Mouse (Mus musculus) heart, embryonic 16.5 days (tissue): ENCODE measurements at regions not wholly inside any gene's neighbourhood (a gene's known extent, or its start where the extent isn't known, plus 50 kb on each side); places are given as distances from the start of the nearest gene placed in this dataset.

Experiments
- ATAC-seq: fragments of 200-750 bp; cut with Nextera tagmentation; replicated peaks from 2 replicates; pipeline ENCODE4 v1.8.0; 2017; ENCODE audit warnings: moderate number of reproducible peaks; ENCODE audit not compliant: insufficient read depth, low FRiP score; ENCODE audit errors: extremely low read depth
- H3K27ac ChIP-seq: fragments of 300-500 bp; sonication (generic); 2 replicates; pipeline ENCODE4 v1.5.1; 2014; ENCODE audit warnings: mild to moderate bottlenecking, low read length, control low read depth, moderate library complexity
- H3K27me3 ChIP-seq: fragments of 300-500 bp; sonication (generic); 2 replicates; pipeline ENCODE4 v1.6.1; 2014; ENCODE audit warnings: low read length, mixed read lengths; ENCODE audit not compliant: control insufficient read depth, insufficient read depth
- H3K36me3 ChIP-seq: fragments of 300-500 bp; sonication (generic); 2 replicates; pipeline ENCODE4 v1.6.1; 2014; ENCODE audit not compliant: control insufficient read depth, insufficient read depth
- H3K4me1 ChIP-seq: fragments of 300-500 bp; sonication (generic); 2 replicates; pipeline ENCODE4 v1.6.1; 2014; ENCODE audit warnings: low read length, mixed read lengths; ENCODE audit not compliant: control insufficient read depth, insufficient read depth
- H3K4me2 ChIP-seq: fragments of 300-500 bp; sonication (generic); 2 replicates; pipeline ENCODE4 v1.6.1; 2014; ENCODE audit warnings: low read depth, mild to moderate bottlenecking, control low read depth, low read length
- H3K4me3 ChIP-seq: fragments of 300-500 bp; sonication (generic); 2 replicates; pipeline ENCODE4 v1.5.1; 2014; ENCODE audit warnings: mild to moderate bottlenecking, control low read depth, low read length
- H3K9ac ChIP-seq: fragments of 300-500 bp; sonication (generic); 2 replicates; pipeline ENCODE4 v1.6.1; 2014; ENCODE audit warnings: low read length, control low read depth
- H3K9me3 ChIP-seq: fragments of 300-500 bp; sonication (generic); replicated peaks from 2 replicates; pipeline ENCODE4 v1.6.1; 2016; ENCODE audit warnings: low read length; ENCODE audit not compliant: control insufficient read depth
- WGBS: fragments of 180-500 bp; shearing (Covaris S2); extraction: QIAGEN DNeasy Blood & Tissue Kit; methylation state at CpG from one replicate; pipeline ENCODE4 v1.1.7; 2014; 5-methylcytosine and 5-hydroxymethylcytosine counted together

- 89% methylated on average over 5 of the region's 5 CpGs for WGBS
- Histone ChIP-seq H3K36me3 (no peaks in the 10 kb centered on the region), H3K4me2 (no peak overlapping the region), H3K4me1 (peaks cover 26% of the 10 kb centered on the region), H3K27ac (no peak overlapping the region), H3K27me3 (no peaks in the 10 kb centered on the region), H3K4me3 (no peak overlapping the region), H3K9ac (no peak overlapping the region), H3K9me3 (peaks cover 7% of the 10 kb centered on the region)
- no peak for ATAC-seq
Observed at GRCm38 (mm10) chr13:37632835-37633440, 145.3 kb upstream of the Rreb1 start.

GRCm38 (mm10) chr13:37636363-37636762 is 141.8 kb upstream of the Rreb1 start:
- Histone ChIP-seq H3K27ac (no peak overlapping the region), H3K9me3 (peaks cover 7% of the 10 kb centered on the region), H3K4me1 (peaks cover 17% of the 10 kb centered on the region), H3K4me3 (no peak overlapping the region), H3K36me3 (no peaks in the 10 kb centered on the region), H3K27me3 (no peaks in the 10 kb centered on the region), H3K9ac (no peak overlapping the region), H3K4me2 (no peak overlapping the region)
- whole genome bisulfite sequencing, result 80% methylated on average over 4 of the region's 4 CpGs
- no peak for ATAC-seq

GRCm38 (mm10) chr13:37637151-37637550 is 141.0 kb upstream of the Rreb1 start:
- WGBS, result 83% methylated on average over 10 of the region's 10 CpGs
- Histone ChIP-seq H3K4me2 (no peak overlapping the region), H3K27ac (no peak overlapping the region)

GRCm38 (mm10) chr13:37638071-37638511 is 140.1 kb upstream of the Rreb1 start:
- Histone ChIP-seq H3K9ac (no peak overlapping the region), H3K36me3 (no peaks in the 10 kb centered on the region), H3K4me2 (no peak overlapping the region), H3K4me3 (no peak overlapping the region), H3K4me1 (peaks cover 17% of the 10 kb centered on the region), H3K9me3 (no peaks in the 10 kb centered on the region), H3K27me3 (no peaks in the 10 kb centered on the region), H3K27ac (peak overlapping the region; percentile 39)
- ATAC-seq, result no peak; the same call in 1 of the 2 replicates
- 33% methylated on average over 8 of the region's 8 CpGs for WGBS

More at GRCm38 (mm10) chr13:37637151-37637550, 141.0 kb upstream of the Rreb1 start:
- peaks cover 17% of the 10 kb centered on the region for H3K4me1 ChIP-seq
- H3K4me3 ChIP-seq, result no peak overlapping the region
- H3K9ac ChIP-seq, result no peak overlapping the region
- no peaks in the 10 kb centered on the region for H3K27me3 ChIP-seq
- no peak for ATAC-seq
- no peaks in the 10 kb centered on the region for H3K36me3 ChIP-seq
- peaks cover 6% of the 10 kb centered on the region for H3K9me3 ChIP-seq

GRCm38 (mm10) chr13:37642410-37643093 is 135.6 kb upstream of the Rreb1 start:
- no peaks in the 10 kb centered on the region for H3K9me3 ChIP-seq
- no peaks in the 10 kb centered on the region for H3K27me3 ChIP-seq
- H3K36me3 ChIP-seq, result no peaks in the 10 kb centered on the region
- H3K9ac ChIP-seq, result no peak overlapping the region
- H3K4me3 ChIP-seq, result no peak overlapping the region
- no peak overlapping the region for H3K4me2 ChIP-seq
- ATAC-seq, result no peak
- H3K27ac ChIP-seq, result peak overlapping the region; percentile 23
- peaks cover 19% of the 10 kb centered on the region for H3K4me1 ChIP-seq
- WGBS, result 62% methylated on average over 13 of the region's 13 CpGs

- H3K4me1 ChIP-seq, result peaks cover 12% of the 10 kb centered on the region
- no peak overlapping the region for H3K9ac ChIP-seq
- ATAC-seq, result no peak
- no peak overlapping the region for H3K27ac ChIP-seq
- no peak overlapping the region for H3K4me3 ChIP-seq
- H3K27me3 ChIP-seq, result no peaks in the 10 kb centered on the region
- 78% methylated on average over 8 of the region's 8 CpGs for WGBS
- H3K4me2 ChIP-seq, result no peak overlapping the region
- no peaks in the 10 kb centered on the region for H3K9me3 ChIP-seq
- H3K36me3 ChIP-seq, result no peaks in the 10 kb centered on the region
Observed at GRCm38 (mm10) chr13:37644751-37645181, 133.4 kb upstream of the Rreb1 start.

GRCm38 (mm10) chr13:37649467-37650080 is 128.6 kb upstream of the Rreb1 start:
- Histone ChIP-seq H3K4me1 (0 out of 2 replicates have a peak, but pooled peaks cover 1% of the 10 kb centered on the region), H3K36me3 (no peaks in the 10 kb centered on the region), H3K4me3 (no peak overlapping the region), H3K9me3 (no peaks in the 10 kb centered on the region), H3K4me2 (no peak overlapping the region), H3K27me3 (no peaks in the 10 kb centered on the region), H3K27ac (no peak overlapping the region), H3K9ac (no peak overlapping the region)
- WGBS, result 49% methylated on average over 9 of the region's 9 CpGs
- no peak for ATAC-seq

- no peak overlapping the region for H3K4me2 ChIP-seq
Observed at GRCm38 (mm10) chr13:37651221-37651946, 126.8 kb upstream of the Rreb1 start.

More at GRCm38 (mm10) chr13:37651221-37651946, 126.8 kb upstream of the Rreb1 start:
- Histone ChIP-seq H3K4me3 (no peak overlapping the region), H3K27me3 (no peaks in the 10 kb centered on the region), H3K9ac (no peak overlapping the region), H3K36me3 (no peaks in the 10 kb centered on the region), H3K4me1 (0 out of 2 replicates have a peak, but pooled peaks cover 2% of the 10 kb centered on the region), H3K27ac (no peak overlapping the region), H3K9me3 (no peaks in the 10 kb centered on the region)
- 80% methylated on average over 10 of the region's 10 CpGs for WGBS
- no peak for ATAC-seq
